In genomic region chr4:149099369-149100017, GRCm38 (mm10) we compare ENCODE assay signal across 8 mouse cellular contexts. TPM values are rescaled to one million over a fixed set of nuclear protein-coding genes. Genes with fewer than 3 reads are reported as not detected.
DNase-seq lines count a peak whose midpoint lies in the region; ATAC-seq lines count a peak whose summit lies in the region.

TSS of gene Pex14 (minus strand) at chr4:149099876.

- intact Hi-C loops in gastrocnemius, postnatal 14 days (cut with DNase I; ENCODE audit: low total_unique reads): no loop called here
- intact Hi-C loops in left cerebral cortex, postnatal 10 days (cut with DNase I): no loop called here

- peak; percentile 79 for ATAC-seq in inflammation-experienced regulatory T-cells, adult 6 months
- peak; percentile 79 for ATAC-seq in megakaryocyte-erythroid progenitor cell, adult 5-6 weeks (replicated peaks; ENCODE audit: low FRiP score, low TSS enrichment, poor library complexity, severe bottlenecking)

- peak; percentile 90 for DNase-seq in adipocyte (ENCODE audit: low spot score)
- DNase-seq in embryo, embryonic 10 days (ENCODE audit: low spot score): peak; percentile 96
- peak; percentile 92 for DNase-seq in gastrocnemius, postnatal 14 days
- peak; percentile 89 to 92 for DNase-seq in left cerebral cortex, postnatal 10 days (ENCODE audit: extremely low spot score in 1 of 2, low spot score in 2 of 2)
- peak; percentile 89 for DNase-seq in right cerebral cortex, postnatal 25 days
- DNase-seq in urinary bladder, postnatal 4 days (ENCODE audit: low spot score in 2 of 2): peak; percentile 82 to 90

RNA-seq across cellular contexts. Expression of gene Pex14, which starts in this region (rescaled TPM):
- total RNA-seq in gastrocnemius, postnatal 14 days (2021): 10 to 100 TPM; 19.4 to 20.5 TPM
- polyA plus RNA-seq in inflammation-experienced regulatory T-cells, adult 6 months (2017; shearing (Covaris generic)): 10 to 100 TPM; 13.0 to 18.4 (median 14.2) TPM
- 10 to 100 TPM; 34.8 to 36.9 TPM for total RNA-seq in left cerebral cortex, postnatal 10 days (2021)
- total RNA-seq in megakaryocyte-erythroid progenitor cell, adult 5-6 weeks (2014; fragmentation: Nextera tagmentation): 10.3 and 15.8 TPM in 2 replicates
- total RNA-seq in megakaryocyte-erythroid progenitor cell, adult 5-6 weeks (2017): 8.0 and 16.8 TPM in 2 replicates

Comparison
In these comparisons a context has a peak if more than half of its experiments do, and no peak if none do; other contexts are left out.
1. Peak in every context shown above with its lines: DNase-seq and ATAC-seq.